Mouse (Mus musculus) lung, adult 2 months (tissue): ENCODE measurements around the gene Als2.

Experiments used
- CTCF ChIP-seq: fragments of 200-500 bp; IDR thresholded peaks from 2 replicates; pipeline ENCODE4 v1.5.1; 2011; ENCODE audit warnings: mild to moderate bottlenecking, low read length, control low read depth; ENCODE audit not compliant: insufficient read depth
- POLR2A ChIP-seq: fragments of 200-500 bp; IDR thresholded peaks from 2 replicates; pipeline ENCODE4 v1.6.1; 2011; ENCODE audit warnings: low read depth, mild to moderate bottlenecking, control low read depth, low read length, borderline replicate concordance; ENCODE audit errors: extremely low read depth

DNA sequence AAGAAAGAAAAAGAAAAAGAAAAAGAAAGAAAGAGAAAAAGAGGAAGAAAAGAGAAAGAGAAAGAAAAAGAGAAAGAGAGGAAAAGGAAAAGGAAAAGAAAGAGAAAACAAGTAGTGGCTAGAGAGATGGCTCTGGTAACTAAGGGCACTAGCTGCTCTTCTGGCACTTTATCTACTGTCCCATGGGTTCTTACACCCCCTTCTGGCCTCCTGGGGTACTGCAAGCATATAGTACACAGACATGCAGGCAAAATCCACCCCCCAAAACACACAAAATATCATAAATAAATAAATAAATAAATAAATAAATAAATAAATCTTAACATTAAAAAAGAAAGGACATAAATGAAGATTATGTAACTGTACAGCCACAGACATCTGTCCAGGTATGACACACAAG is 94.2 kb downstream of the Als2 start:
- TF ChIP-seq CTCF (peak; percentile 67), POLR2A (no peak)
